Mouse (Mus musculus): ENCODE data around the gene Ccer2.

DNA sequence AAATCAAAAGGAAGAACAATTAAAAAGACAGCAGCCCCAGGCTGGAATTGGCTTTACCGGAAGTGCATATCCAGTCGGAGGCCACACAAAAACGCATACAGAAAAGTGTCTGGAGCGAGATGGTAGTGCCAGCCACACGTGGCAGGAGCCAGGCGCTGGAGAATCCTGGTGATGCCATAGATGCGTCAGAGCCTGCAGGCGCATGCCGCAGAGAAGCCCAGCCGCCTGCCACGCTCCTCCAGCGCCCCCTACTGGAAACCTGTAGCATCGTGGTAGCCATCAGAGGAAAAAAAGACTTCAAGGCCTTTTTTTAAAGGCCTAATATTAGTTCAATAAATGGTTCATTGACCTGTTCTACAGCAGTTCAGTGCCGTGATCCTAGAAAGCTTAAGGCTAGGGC lies 29.4 kb upstream of the Ccer2 start:
- TF ChIP-seq GATA1 (IDR thresholded peaks at IDR 0.05; ENCODE audit: borderline replicate concordance, low read length): no peak
- TF ChIP-seq FLI1 (IDR thresholded peaks at IDR 0.05; ENCODE audit: low read length): no peak
